Mouse (Mus musculus): ENCODE results near the gene Twist2. TPM values are rescaled to one million over a fixed set of nuclear protein-coding genes. Genes with fewer than 3 reads are reported as not detected.

Twist2 gene
- polyA plus RNA-seq (2015; fragmentation: Nextera tagmentation; extraction: Ambion mirVana): 92.9 and 101 TPM in 2 replicates

GRCm38 (mm10) chr1:91800967-91801843, at the start of gene Twist2:
Gene Twist2 (plus strand): TSS chr1:91801461.
- Histone ChIP-seq H3K9me3 (no peaks in the 10 kb centered on the region), H3K4me3 (peak within 1 kb of the TSS; percentile 70), H3K9ac (peak within 1 kb of the TSS; percentile 89), H3K4me2 (peak within 1 kb of the TSS; percentile 88), H3K36me3 (no peaks in the 10 kb centered on the region), H3K4me1 (peaks cover 23% of the 10 kb centered on the region), H3K27ac (peak within 1 kb of the TSS; percentile 96), H3K27me3 (peaks cover 53% of the 10 kb centered on the region)
- under 1% methylated on average over 71 of the region's 77 CpGs for WGBS
- ATAC-seq (ENCODE audit: insufficient number of reproducible peaks, insufficient read depth, low FRiP score, low TSS enrichment, low read depth): peak; percentile 65

GRCm38 (mm10) chr1:91752931-91753330, 48.3 kb upstream of the Twist2 start:
- peaks cover 43% of the 10 kb centered on the region for H3K4me1 ChIP-seq
- no peak overlapping the region for H3K4me2 ChIP-seq
- H3K27me3 ChIP-seq: no peaks in the 10 kb centered on the region
- H3K36me3 ChIP-seq: no peaks in the 10 kb centered on the region
- no peak for ATAC-seq (ENCODE audit: insufficient number of reproducible peaks, insufficient read depth, low FRiP score, low TSS enrichment, low read depth)
- no peak overlapping the region for H3K4me3 ChIP-seq
- H3K27ac ChIP-seq: no peak overlapping the region
- no peaks in the 10 kb centered on the region for H3K9me3 ChIP-seq
- WGBS: 54% methylated on average over 9 of the region's 9 CpGs
- no peak overlapping the region for H3K9ac ChIP-seq

GRCm38 (mm10) chr1:91755102-91755501, 46.2 kb upstream of the Twist2 start:
- Histone ChIP-seq H3K36me3 (no peaks in the 10 kb centered on the region), H3K4me3 (no peak overlapping the region), H3K27ac (peak overlapping the region; percentile 39), H3K4me2 (peak overlapping the region; percentile 46), H3K9ac (no peak overlapping the region), H3K9me3 (no peaks in the 10 kb centered on the region), H3K27me3 (no peaks in the 10 kb centered on the region), H3K4me1 (peaks cover 56% of the 10 kb centered on the region)
- no peak for ATAC-seq (ENCODE audit: insufficient number of reproducible peaks, insufficient read depth, low FRiP score, low TSS enrichment, low read depth)
- under 1% methylated on average over 9 of the region's 9 CpGs for WGBS

- peak overlapping the region; percentile 66 for H3K9ac ChIP-seq
- H3K9me3 ChIP-seq: no peaks in the 10 kb centered on the region
- peaks cover 74% of the 10 kb centered on the region for H3K4me1 ChIP-seq
- no peaks in the 10 kb centered on the region for H3K36me3 ChIP-seq
- H3K27ac ChIP-seq: peak overlapping the region; percentile 78
- WGBS: 22% methylated on average over 16 of the region's 16 CpGs
- H3K4me3 ChIP-seq: peak overlapping the region; percentile 27
- peak overlapping the region; percentile 59 for H3K4me2 ChIP-seq
- ATAC-seq (ENCODE audit: insufficient number of reproducible peaks, insufficient read depth, low FRiP score, low TSS enrichment, low read depth): no peak
- H3K27me3 ChIP-seq: no peaks in the 10 kb centered on the region
Observed at GRCm38 (mm10) chr1:91757292-91757691, 44.0 kb upstream of the Twist2 start.

GRCm38 (mm10) chr1:91758143-91758542, 43.1 kb upstream of the Twist2 start:
- H3K9me3 ChIP-seq: no peaks in the 10 kb centered on the region
- H3K4me2 ChIP-seq: peak overlapping the region; percentile 59; the same call in 1 of the 2 replicates
- H3K27ac ChIP-seq: no peak overlapping the region; the same call in 1 of the 2 replicates
- no peak overlapping the region for H3K9ac ChIP-seq
- WGBS: 44% methylated on average over 2 of the region's 2 CpGs
- H3K4me1 ChIP-seq: peaks cover 77% of the 10 kb centered on the region
- no peak overlapping the region for H3K4me3 ChIP-seq
- ATAC-seq (ENCODE audit: insufficient number of reproducible peaks, insufficient read depth, low FRiP score, low TSS enrichment, low read depth): no peak
- H3K36me3 ChIP-seq: no peaks in the 10 kb centered on the region
- no peaks in the 10 kb centered on the region for H3K27me3 ChIP-seq

GRCm38 (mm10) chr1:91758600-91759515, 42.4 kb upstream of the Twist2 start:
- no peaks in the 10 kb centered on the region for H3K36me3 ChIP-seq
- H3K4me3 ChIP-seq: no peak overlapping the region
- H3K4me1 ChIP-seq: peaks cover 76% of the 10 kb centered on the region
- H3K9me3 ChIP-seq: no peaks in the 10 kb centered on the region
- ATAC-seq (ENCODE audit: insufficient number of reproducible peaks, insufficient read depth, low FRiP score, low TSS enrichment, low read depth): no peak
- H3K27me3 ChIP-seq: no peaks in the 10 kb centered on the region
- H3K9ac ChIP-seq: peak overlapping the region; percentile 49; the same call in 1 of the 2 replicates
- H3K27ac ChIP-seq: peak overlapping the region; percentile 58
- WGBS: 25% methylated on average over 12 of the region's 12 CpGs
- peak overlapping the region; percentile 39 for H3K4me2 ChIP-seq

GRCm38 (mm10) chr1:91760140-91760986, 40.9 kb upstream of the Twist2 start:
- ATAC-seq (ENCODE audit: insufficient number of reproducible peaks, insufficient read depth, low FRiP score, low TSS enrichment, low read depth): no peak
- H3K4me3 ChIP-seq: no peak overlapping the region

GRCm38 (mm10) chr1:91762528-91763091, 38.7 kb upstream of the Twist2 start:
- no peak overlapping the region for H3K4me3 ChIP-seq
- peak overlapping the region; percentile 71 for H3K27ac ChIP-seq
- no peaks in the 10 kb centered on the region for H3K27me3 ChIP-seq
- peak overlapping the region; percentile 24 for H3K4me2 ChIP-seq
- H3K9ac ChIP-seq: no peak overlapping the region
- WGBS: 50% methylated on average over 12 of the region's 12 CpGs
- no peak for ATAC-seq (ENCODE audit: insufficient number of reproducible peaks, insufficient read depth, low FRiP score, low TSS enrichment, low read depth)
- peaks cover 43% of the 10 kb centered on the region for H3K4me1 ChIP-seq
- H3K9me3 ChIP-seq: no peaks in the 10 kb centered on the region
- H3K36me3 ChIP-seq: no peaks in the 10 kb centered on the region

More at GRCm38 (mm10) chr1:91760140-91760986, 40.9 kb upstream of the Twist2 start:
- H3K4me2 ChIP-seq: peak overlapping the region; percentile 40
- H3K9ac ChIP-seq: peak overlapping the region; percentile 44
- H3K36me3 ChIP-seq: no peaks in the 10 kb centered on the region
- peaks cover 64% of the 10 kb centered on the region for H3K4me1 ChIP-seq
- WGBS: 28% methylated on average over 14 of the region's 14 CpGs
- H3K9me3 ChIP-seq: no peaks in the 10 kb centered on the region
- no peaks in the 10 kb centered on the region for H3K27me3 ChIP-seq
- H3K27ac ChIP-seq: peak overlapping the region; percentile 93

- no peak for ATAC-seq (ENCODE audit: insufficient number of reproducible peaks, insufficient read depth, low FRiP score, low TSS enrichment, low read depth)
- peaks cover 8% of the 10 kb centered on the region for H3K27me3 ChIP-seq
- no peak overlapping the region; the same call in 1 of the 2 replicates for H3K27ac ChIP-seq
- H3K9me3 ChIP-seq: no peaks in the 10 kb centered on the region
- WGBS: 13% methylated on average over 12 of the region's 12 CpGs
- H3K36me3 ChIP-seq: no peaks in the 10 kb centered on the region
- H3K9ac ChIP-seq: 0 out of 2 replicates have a peak overlapping the region, but pooled peaks have one; percentile 11
- peak overlapping the region; percentile 41 for H3K4me2 ChIP-seq
- H3K4me1 ChIP-seq: peaks cover 23% of the 10 kb centered on the region
- H3K4me3 ChIP-seq: no peak overlapping the region
Observed at GRCm38 (mm10) chr1:91770221-91770624, 31.0 kb upstream of the Twist2 start.

GRCm38 (mm10) chr1:91770676-91771075, 30.6 kb upstream of the Twist2 start:
- Histone ChIP-seq H3K36me3 (no peaks in the 10 kb centered on the region), H3K27ac (no peak overlapping the region; the same call in 1 of the 2 replicates), H3K4me2 (peak overlapping the region; percentile 41), H3K4me3 (no peak overlapping the region), H3K9ac (0 out of 2 replicates have a peak overlapping the region, but pooled peaks have one; percentile 11), H3K27me3 (peaks cover 8% of the 10 kb centered on the region), H3K4me1 (peaks cover 23% of the 10 kb centered on the region), H3K9me3 (no peaks in the 10 kb centered on the region)
- no peak for ATAC-seq (ENCODE audit: insufficient number of reproducible peaks, insufficient read depth, low FRiP score, low TSS enrichment, low read depth)
- 4% methylated on average over 10 of the region's 10 CpGs for WGBS
